Mouse (Mus musculus) heart, embryonic 11.5 days (tissue): ENCODE measurements around the gene Nptn. TPM values are rescaled to one million over a fixed set of nuclear protein-coding genes. Genes with fewer than 3 reads are reported as not detected.

Experiments
- ATAC-seq: fragments of 200-750 bp; cut with Nextera tagmentation; replicated peaks from 2 replicates; pipeline ENCODE4 v1.8.0; 2017; ENCODE audit warnings: moderate library complexity; ENCODE audit not compliant: insufficient number of reproducible peaks, low FRiP score, low TSS enrichment
- H3K27ac ChIP-seq: fragments of 300-500 bp; sonication (generic); 2 replicates; pipeline ENCODE4 v1.5.1; 2014; ENCODE audit warnings: mild to moderate bottlenecking, low read depth, low read length
- H3K27me3 ChIP-seq: fragments of 300-500 bp; sonication (generic); 2 replicates; pipeline ENCODE4 v1.6.1; 2014; ENCODE audit warnings: mild to moderate bottlenecking, low read length, mixed read lengths; ENCODE audit not compliant: control insufficient read depth, insufficient read depth
- H3K36me3 ChIP-seq: fragments of 300-500 bp; sonication (generic); 2 replicates; pipeline ENCODE4 v1.6.1; 2014; ENCODE audit warnings: mild to moderate bottlenecking, low read length, moderate library complexity, mixed read lengths; ENCODE audit not compliant: control insufficient read depth, insufficient read depth
- H3K4me1 ChIP-seq: fragments of 300-500 bp; sonication (generic); 2 replicates; pipeline ENCODE4 v1.6.1; 2014; ENCODE audit warnings: low read length; ENCODE audit not compliant: control insufficient read depth, insufficient read depth
- H3K4me2 ChIP-seq: fragments of 300-500 bp; sonication (generic); 2 replicates; pipeline ENCODE4 v1.6.1; 2014; ENCODE audit warnings: mild to moderate bottlenecking, moderate library complexity
- H3K4me3 ChIP-seq: fragments of 300-500 bp; sonication (generic); 2 replicates; pipeline ENCODE4 v1.5.1; 2014; ENCODE audit warnings: low read depth, low read length
- H3K9ac ChIP-seq: fragments of 300-500 bp; sonication (generic); 2 replicates; pipeline ENCODE4 v1.6.1; 2014; ENCODE audit warnings: mild to moderate bottlenecking, low read depth, low read length, moderate library complexity
- H3K9me3 ChIP-seq: fragments of 300-500 bp; sonication (generic); replicated peaks from 2 replicates; pipeline ENCODE4 v1.6.1; 2016; ENCODE audit warnings: low read length; ENCODE audit not compliant: control insufficient read depth
- WGBS: fragments of 180-500 bp; shearing (Covaris S2); extraction: QIAGEN DNeasy Blood & Tissue Kit; methylation state at CpG from one replicate; pipeline ENCODE4 v1.1.7; 2014; ENCODE audit not compliant: insufficient replicate concordance; 5-methylcytosine and 5-hydroxymethylcytosine counted together
- polyA plus RNA-seq: library from polyadenylated mRNA; unstranded; fragments of >200 nt; fragmentation: Nextera tagmentation; extraction: Ambion mirVana; gene quantifications from 2 replicates; pipeline ENCODE4 v1.2.1, GENCODE M21; 2014

Nptn gene
- polyA plus RNA-seq, 1 experiment from 2014 or later, result 127 TPM

DNA sequence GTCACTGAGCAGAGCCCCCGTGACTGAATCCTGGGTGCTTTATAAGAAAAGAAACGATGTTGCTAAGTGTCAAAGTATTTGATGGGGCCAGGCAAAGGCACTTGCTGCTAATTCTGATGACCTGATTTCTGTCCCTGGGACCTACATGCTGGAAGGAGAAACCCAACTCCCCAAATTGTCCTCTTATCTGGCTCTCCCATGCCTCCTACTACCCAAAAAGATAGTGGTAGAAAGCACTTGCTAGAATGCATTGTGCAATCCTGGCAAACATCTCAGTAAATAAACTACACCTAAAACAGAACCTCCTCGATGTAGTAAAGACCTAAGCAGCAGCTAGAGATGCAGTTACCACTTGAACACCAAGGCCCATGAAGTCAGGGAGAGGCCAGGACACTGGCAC lies 80.8 kb downstream of the Nptn start:
- Histone ChIP-seq H3K4me2 (no peak overlapping the region), H3K36me3 (peaks cover 8% of the 10 kb centered on the region), H3K9me3 (no peaks in the 10 kb centered on the region), H3K4me3 (no peak overlapping the region), H3K9ac (peak overlapping the region; percentile 34; the same call in 1 of the 2 replicates), H3K27me3 (no peaks in the 10 kb centered on the region), H3K4me1 (peaks cover 21% of the 10 kb centered on the region), H3K27ac (peak overlapping the region; percentile 73)
- WGBS, result 67% methylated on average over 3 of the region's 3 CpGs
- 0 out of 2 replicates have a peak, but pooled peaks have one; percentile 23 for ATAC-seq

GRCm38 (mm10) chr9:58665492-58665891 lies 83.5 kb downstream of the Nptn start:
- peaks cover 8% of the 10 kb centered on the region for H3K36me3 ChIP-seq

DNA sequence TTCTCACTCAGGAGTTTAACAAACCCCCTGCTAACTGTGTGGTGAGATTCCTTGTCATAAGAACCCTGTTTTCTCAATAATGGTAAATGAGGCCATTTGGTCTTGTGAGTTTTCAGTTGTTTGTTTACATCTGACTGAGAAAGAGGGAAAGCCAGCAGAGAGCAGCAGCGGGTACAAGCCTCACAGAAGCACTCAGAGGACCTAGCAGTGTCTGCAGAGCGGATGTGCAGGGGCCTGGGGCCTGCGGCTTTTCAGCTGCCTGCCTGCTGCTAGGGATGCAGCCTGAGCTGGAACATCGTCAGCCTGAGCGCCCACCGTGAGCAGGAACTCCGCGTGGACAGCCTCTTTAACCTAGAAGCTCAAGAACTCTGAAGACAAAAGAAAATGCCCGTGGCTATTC lies 84.2 kb downstream of the Nptn start:
- Histone ChIP-seq H3K27me3 (no peaks in the 10 kb centered on the region), H3K27ac (no peak overlapping the region), H3K4me1 (peaks cover 8% of the 10 kb centered on the region), H3K4me2 (no peak overlapping the region), H3K36me3 (peaks cover 8% of the 10 kb centered on the region), H3K9ac (no peak overlapping the region), H3K9me3 (no peaks in the 10 kb centered on the region), H3K4me3 (no peak overlapping the region)
- ATAC-seq, result no peak
- WGBS, result 53% methylated on average over 9 of the region's 9 CpGs

More at GRCm38 (mm10) chr9:58665492-58665891, 83.5 kb downstream of the Nptn start:
- Histone ChIP-seq H3K4me1 (peaks cover 8% of the 10 kb centered on the region), H3K4me2 (no peak overlapping the region), H3K9me3 (no peaks in the 10 kb centered on the region), H3K27me3 (no peaks in the 10 kb centered on the region), H3K4me3 (no peak overlapping the region), H3K27ac (no peak overlapping the region), H3K9ac (no peak overlapping the region)
- no peak for ATAC-seq
- WGBS, result 82% methylated on average over 9 of the region's 9 CpGs

DNA sequence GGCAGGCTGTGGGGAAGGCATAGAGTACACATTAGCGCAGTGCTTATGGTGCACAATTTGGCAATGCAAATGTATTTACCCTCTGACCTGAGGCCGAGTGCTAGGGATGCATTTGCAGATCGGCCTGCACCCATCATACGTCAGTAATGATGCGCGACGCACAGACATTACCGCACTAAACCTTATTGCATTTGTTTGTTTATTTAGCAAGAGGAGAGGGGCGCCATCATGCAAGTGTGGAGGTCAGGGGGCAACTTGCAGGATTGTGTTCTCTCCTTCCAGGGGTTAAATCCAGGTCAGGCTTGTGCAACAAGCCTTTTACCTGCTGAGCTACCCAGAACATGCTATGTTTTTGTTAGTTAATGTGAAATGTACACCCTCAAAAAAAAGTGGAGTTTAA lies 85.2 kb downstream of the Nptn start:
- Histone ChIP-seq H3K4me1 (peaks cover 11% of the 10 kb centered on the region), H3K4me3 (no peak overlapping the region), H3K9ac (no peak overlapping the region), H3K9me3 (no peaks in the 10 kb centered on the region), H3K27ac (no peak overlapping the region), H3K36me3 (peaks cover 3% of the 10 kb centered on the region), H3K4me2 (no peak overlapping the region), H3K27me3 (no peaks in the 10 kb centered on the region)
- no peak for ATAC-seq
- 74% methylated on average over 9 of the region's 9 CpGs for WGBS

GRCm38 (mm10) chr9:58668171-58668570 lies 86.1 kb downstream of the Nptn start:
- H3K27ac ChIP-seq, result 0 out of 2 replicates have a peak overlapping the region, but pooled peaks have one; percentile 15
- no peak overlapping the region for H3K4me3 ChIP-seq
- no peaks in the 10 kb centered on the region for H3K9me3 ChIP-seq
- ATAC-seq, result 0 out of 2 replicates have a peak, but pooled peaks have one; percentile 22
- no peaks in the 10 kb centered on the region for H3K27me3 ChIP-seq
- no peak overlapping the region for H3K9ac ChIP-seq
- H3K4me1 ChIP-seq, result peaks cover 14% of the 10 kb centered on the region
- H3K36me3 ChIP-seq, result no peaks in the 10 kb centered on the region; the same call in 1 of the 2 replicates
- 80% methylated on average over 3 of the region's 3 CpGs for whole genome bisulfite sequencing
- no peak overlapping the region for H3K4me2 ChIP-seq

- Histone ChIP-seq H3K36me3 (no peaks in the 10 kb centered on the region; the same call in 1 of the 2 replicates), H3K9me3 (no peaks in the 10 kb centered on the region), H3K27me3 (no peaks in the 10 kb centered on the region), H3K4me2 (no peak overlapping the region), H3K27ac (peak overlapping the region; percentile 42; the same call in 1 of the 2 replicates), H3K9ac (no peak overlapping the region), H3K4me1 (peaks cover 14% of the 10 kb centered on the region), H3K4me3 (no peak overlapping the region)
- WGBS, result 55% methylated on average over 3 of the region's 3 CpGs
- no peak for ATAC-seq
Observed at GRCm38 (mm10) chr9:58669071-58669470, 87.0 kb downstream of the Nptn start.

DNA sequence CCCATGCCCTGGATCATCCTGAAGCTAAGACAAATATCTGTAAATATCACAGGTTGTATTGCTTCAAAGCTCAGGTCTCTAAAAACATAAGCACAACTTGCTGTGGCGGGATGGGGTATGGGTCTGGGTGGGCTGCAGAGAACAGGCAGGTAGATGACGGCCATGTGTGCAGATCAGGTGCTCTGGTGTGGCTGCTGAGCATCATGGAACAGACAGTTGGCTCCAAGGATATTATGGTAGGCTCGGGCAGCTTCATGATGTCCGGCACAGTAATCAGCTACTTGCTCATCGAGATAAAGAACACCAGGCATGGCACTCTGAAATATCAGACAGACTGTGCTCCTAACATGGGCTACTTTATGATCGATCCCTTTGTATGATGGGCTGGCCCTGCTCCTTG lies 87.8 kb downstream of the Nptn start:
- no peak overlapping the region for H3K9ac ChIP-seq
- H3K4me2 ChIP-seq, result no peak overlapping the region
- WGBS, result 81% methylated on average over 6 of the region's 6 CpGs
- ATAC-seq, result no peak
- no peak overlapping the region for H3K4me3 ChIP-seq
- H3K4me1 ChIP-seq, result peaks cover 14% of the 10 kb centered on the region
- H3K36me3 ChIP-seq, result no peaks in the 10 kb centered on the region
- no peak overlapping the region for H3K27ac ChIP-seq
- no peaks in the 10 kb centered on the region for H3K27me3 ChIP-seq
- no peaks in the 10 kb centered on the region for H3K9me3 ChIP-seq

- ATAC-seq, result no peak
- H3K27me3 ChIP-seq, result no peaks in the 10 kb centered on the region
- H3K4me2 ChIP-seq, result no peak overlapping the region
- H3K9ac ChIP-seq, result no peak overlapping the region
- peaks cover 17% of the 10 kb centered on the region for H3K4me1 ChIP-seq
- 28% methylated on average over 4 of the region's 4 CpGs for WGBS
- no peak overlapping the region for H3K4me3 ChIP-seq
- no peaks in the 10 kb centered on the region for H3K9me3 ChIP-seq
- no peak overlapping the region for H3K27ac ChIP-seq
- H3K36me3 ChIP-seq, result no peaks in the 10 kb centered on the region
Observed at GRCm38 (mm10) chr9:58672474-58672873, 90.4 kb downstream of the Nptn start.

- Histone ChIP-seq H3K4me3 (no peak overlapping the region), H3K27ac (no peak overlapping the region), H3K4me2 (no peak overlapping the region), H3K9ac (no peak overlapping the region), H3K4me1 (0 out of 2 replicates have a peak, but pooled peaks cover 8% of the 10 kb centered on the region), H3K27me3 (no peaks in the 10 kb centered on the region), H3K9me3 (no peaks in the 10 kb centered on the region), H3K36me3 (no peaks in the 10 kb centered on the region)
- 73% methylated on average over 11 of the region's 11 CpGs for WGBS
- ATAC-seq, result no peak
Observed at GRCm38 (mm10) chr9:58674736-58675135, 92.7 kb downstream of the Nptn start.
